Mouse (Mus musculus) stomach, postnatal 0 days (tissue): ENCODE measurements around the gene Fpr3.

Experiments
- CTCF ChIP-seq: IDR thresholded peaks from 2 replicates; pipeline ENCODE4 v1.5.1; 2016; ENCODE audit warnings: antibody characterized with exemption, low read depth, mild to moderate bottlenecking, moderate library complexity
- EP300 ChIP-seq: optimal IDR thresholded peaks from 2 replicates; pipeline ENCODE3; 2016; ENCODE audit warnings: antibody characterized with exemption

DNA sequence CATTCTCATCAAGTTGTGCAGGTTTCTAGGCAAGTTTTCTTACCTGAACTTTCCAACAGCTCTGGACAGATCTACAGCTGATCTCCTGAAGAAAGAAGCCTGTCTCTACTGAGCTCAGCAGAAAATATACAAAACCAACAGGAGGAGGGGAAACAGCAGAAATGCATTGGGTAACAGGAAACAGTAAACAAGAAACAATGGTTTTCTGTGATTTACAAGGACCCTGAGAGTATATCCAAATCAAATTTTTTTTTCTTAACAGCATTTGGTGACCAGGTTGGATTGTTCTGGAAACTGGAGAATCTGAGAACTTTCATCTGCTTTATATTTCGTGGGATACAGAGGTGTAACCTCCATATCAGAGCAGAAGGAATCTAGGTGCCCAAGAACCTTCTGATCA, 3.8 kb upstream of the Fpr3 start, which contains the start of gene Fpr1:
- no peak for TF ChIP-seq CTCF
- TF ChIP-seq EP300: no peak
